Mouse (Mus musculus) neural tube, embryonic 11.5 days (tissue): ENCODE measurements around the gene Adamtsl1. TPM values are rescaled to one million over a fixed set of nuclear protein-coding genes. Genes with fewer than 3 reads are reported as not detected.

ENCODE experiments used
- ATAC-seq: fragments of 200-750 bp; cut with Nextera tagmentation; 2 replicates; pipeline ENCODE4 v1.8.0; 2017; ENCODE audit warnings: moderate number of reproducible peaks, mild to moderate bottlenecking, moderate TSS enrichment, moderate library complexity; ENCODE audit not compliant: insufficient read depth, low FRiP score, low TSS enrichment
- DNase-seq: peaks from one replicate; pipeline ENCODE4 v3.0.0-alpha.2; 2015; ENCODE audit warnings: low spot score
- H3K27ac ChIP-seq: fragments of 300-500 bp; sonication (generic); 2 replicates; pipeline ENCODE4 v1.5.1; 2014; ENCODE audit warnings: low read depth, mild to moderate bottlenecking, low read length
- H3K27me3 ChIP-seq: fragments of 300-500 bp; sonication (generic); 2 replicates; pipeline ENCODE4 v1.6.1; 2014; ENCODE audit warnings: mild to moderate bottlenecking, low read length, mixed read lengths; ENCODE audit not compliant: control insufficient read depth, insufficient read depth
- H3K36me3 ChIP-seq: fragments of 300-500 bp; sonication (generic); 2 replicates; pipeline ENCODE4 v1.6.1; 2014; ENCODE audit warnings: mild to moderate bottlenecking, low read length, moderate library complexity, mixed read lengths; ENCODE audit not compliant: control insufficient read depth, insufficient read depth
- H3K4me1 ChIP-seq: fragments of 300-500 bp; sonication (generic); 2 replicates; pipeline ENCODE4 v1.6.1; 2014; ENCODE audit warnings: low read length, mixed read lengths; ENCODE audit not compliant: control insufficient read depth, insufficient read depth
- H3K4me2 ChIP-seq: fragments of 300-500 bp; sonication (generic); 2 replicates; pipeline ENCODE4 v1.6.1; 2014; ENCODE audit warnings: low read depth, mild to moderate bottlenecking, moderate library complexity
- H3K4me3 ChIP-seq: fragments of 300-500 bp; sonication (generic); 2 replicates; pipeline ENCODE4 v1.5.1; 2014; ENCODE audit warnings: low read depth, low read length
- H3K9ac ChIP-seq: fragments of 300-500 bp; sonication (generic); 2 replicates; pipeline ENCODE4 v1.6.1; 2014; ENCODE audit warnings: mild to moderate bottlenecking, low read length
- H3K9me3 ChIP-seq: fragments of 300-500 bp; sonication (generic); 2 replicates; pipeline ENCODE4 v1.6.1; 2016; ENCODE audit warnings: low read length; ENCODE audit not compliant: control insufficient read depth
- WGBS: fragments of 180-500 bp; shearing (Covaris S2); extraction: QIAGEN DNeasy Blood & Tissue Kit; methylation state at CpG from one replicate; pipeline ENCODE4 v1.1.7; 2014; 5-methylcytosine and 5-hydroxymethylcytosine counted together
- polyA plus RNA-seq: library from polyadenylated mRNA; unstranded; fragments of >200 nt; fragmentation: Nextera tagmentation; extraction: Ambion mirVana; gene quantifications from 2 replicates; pipeline ENCODE4 v1.2.1, GENCODE M21; 2014

Gene Adamtsl1
- polyA plus RNA-seq, 1 experiment from 2014 or later = 10.7 TPM

GRCm38 (mm10) chr4:85695237-85695636, 181.3 kb downstream of the Adamtsl1 start:
- Histone ChIP-seq H3K27ac (no peak overlapping the region), H3K36me3 (no peaks in the 10 kb centered on the region), H3K27me3 (no peaks in the 10 kb centered on the region), H3K9me3 (no peaks in the 10 kb centered on the region), H3K9ac (no peak overlapping the region), H3K4me3 (no peak overlapping the region), H3K4me2 (no peak overlapping the region), H3K4me1 (no peaks in the 10 kb centered on the region)
- DNase-seq = no peak
- no peak for ATAC-seq
- WGBS = 87% methylated on average over 1 of the region's 1 CpGs

GRCm38 (mm10) chr4:85707352-85708057, 193.5 kb downstream of the Adamtsl1 start:
- ATAC-seq (peak; percentile 88), DNase-seq (peak; percentile 66)
- 44% methylated on average over 7 of the region's 7 CpGs for WGBS
- H3K9me3 ChIP-seq = no peaks in the 10 kb centered on the region
- no peak overlapping the region for H3K4me3 ChIP-seq
- no peaks in the 10 kb centered on the region for H3K36me3 ChIP-seq
- no peaks in the 10 kb centered on the region for H3K27me3 ChIP-seq
- 0 out of 2 replicates have a peak overlapping the region, but pooled peaks have one; percentile 65 for H3K27ac ChIP-seq
- no peak overlapping the region for H3K4me2 ChIP-seq
- no peaks in the 10 kb centered on the region for H3K4me1 ChIP-seq
- H3K9ac ChIP-seq = no peak overlapping the region

- Histone ChIP-seq H3K4me3 (no peak overlapping the region), H3K4me1 (no peaks in the 10 kb centered on the region), H3K4me2 (no peak overlapping the region), H3K27ac (no peak overlapping the region), H3K36me3 (no peaks in the 10 kb centered on the region), H3K9me3 (no peaks in the 10 kb centered on the region), H3K27me3 (no peaks in the 10 kb centered on the region), H3K9ac (no peak overlapping the region)
- WGBS = 98% methylated on average over 2 of the region's 2 CpGs
- DNase-seq (no peak), ATAC-seq (no peak)
Measured at GRCm38 (mm10) chr4:85709636-85710035, 195.7 kb downstream of the Adamtsl1 start.

GRCm38 (mm10) chr4:85724999-85725398, 211.0 kb downstream of the Adamtsl1 start:
- Histone ChIP-seq H3K9ac (no peak overlapping the region), H3K27me3 (no peaks in the 10 kb centered on the region), H3K27ac (no peak overlapping the region), H3K36me3 (no peaks in the 10 kb centered on the region), H3K4me2 (no peak overlapping the region), H3K4me1 (no peaks in the 10 kb centered on the region), H3K9me3 (no peaks in the 10 kb centered on the region), H3K4me3 (no peak overlapping the region)
- 79% methylated on average over 3 of the region's 3 CpGs for WGBS
- ATAC-seq (no peak), DNase-seq (no peak)

- H3K27ac ChIP-seq = no peak overlapping the region
- no peak overlapping the region for H3K4me2 ChIP-seq
- DNase-seq (no peak), ATAC-seq (no peak)
- H3K9ac ChIP-seq = no peak overlapping the region
- H3K4me3 ChIP-seq = no peak overlapping the region
- no peaks in the 10 kb centered on the region for H3K36me3 ChIP-seq
- no peaks in the 10 kb centered on the region for H3K9me3 ChIP-seq
- 88% methylated on average over 2 of the region's 2 CpGs for WGBS
- no peaks in the 10 kb centered on the region for H3K27me3 ChIP-seq
- no peaks in the 10 kb centered on the region for H3K4me1 ChIP-seq
Measured at GRCm38 (mm10) chr4:85727731-85728130, 213.8 kb downstream of the Adamtsl1 start.

- Histone ChIP-seq H3K27me3 (no peaks in the 10 kb centered on the region), H3K9ac (no peak overlapping the region), H3K27ac (no peak overlapping the region), H3K4me1 (no peaks in the 10 kb centered on the region), H3K9me3 (no peaks in the 10 kb centered on the region), H3K4me2 (no peak overlapping the region), H3K36me3 (no peaks in the 10 kb centered on the region), H3K4me3 (no peak overlapping the region)
- DNase-seq (no peak), ATAC-seq (no peak)
- 88% methylated on average over 1 of the region's 1 CpGs for WGBS
Measured at GRCm38 (mm10) chr4:85728416-85728815, 214.4 kb downstream of the Adamtsl1 start.

GRCm38 (mm10) chr4:85740478-85740877, 226.5 kb downstream of the Adamtsl1 start:
- no peaks in the 10 kb centered on the region for H3K9me3 ChIP-seq
- no peak overlapping the region for H3K27ac ChIP-seq
- H3K36me3 ChIP-seq = no peaks in the 10 kb centered on the region
- 80% methylated on average over 4 of the region's 4 CpGs for WGBS
- no peaks in the 10 kb centered on the region for H3K27me3 ChIP-seq
- H3K9ac ChIP-seq = no peak overlapping the region
- H3K4me3 ChIP-seq = no peak overlapping the region
- no peak for ATAC-seq
- no peaks in the 10 kb centered on the region for H3K4me1 ChIP-seq
- DNase-seq = no peak
- no peak overlapping the region for H3K4me2 ChIP-seq

- no peak overlapping the region for H3K4me3 ChIP-seq
- no peak overlapping the region for H3K4me2 ChIP-seq
- H3K9me3 ChIP-seq = no peaks in the 10 kb centered on the region
- 24% methylated on average over 3 of the region's 3 CpGs for WGBS
- no peaks in the 10 kb centered on the region for H3K36me3 ChIP-seq
- no peak overlapping the region for H3K9ac ChIP-seq
- no peak for ATAC-seq
- no peak overlapping the region for H3K27ac ChIP-seq
- no peaks in the 10 kb centered on the region for H3K27me3 ChIP-seq
- H3K4me1 ChIP-seq = no peaks in the 10 kb centered on the region
- peak; percentile 11 for DNase-seq
Measured at GRCm38 (mm10) chr4:85741825-85742391, 227.9 kb downstream of the Adamtsl1 start.

GRCm38 (mm10) chr4:85743427-85743826, 229.5 kb downstream of the Adamtsl1 start:
- H3K4me2 ChIP-seq = no peak overlapping the region
- no peaks in the 10 kb centered on the region for H3K4me1 ChIP-seq
- no peak overlapping the region for H3K9ac ChIP-seq
- DNase-seq (no peak), ATAC-seq (no peak)
- H3K9me3 ChIP-seq = no peaks in the 10 kb centered on the region
- H3K36me3 ChIP-seq = no peaks in the 10 kb centered on the region
- no peak overlapping the region for H3K4me3 ChIP-seq
- H3K27me3 ChIP-seq = no peaks in the 10 kb centered on the region
- WGBS = 95% methylated on average over 1 of the region's 1 CpGs
- H3K27ac ChIP-seq = no peak overlapping the region
